Mouse (Mus musculus) testis, adult 2 months (tissue): ENCODE measurements around the gene Cluap1.

Experiments
- CTCF ChIP-seq: fragments of 200-500 bp; IDR thresholded peaks from 2 replicates; pipeline ENCODE4 v1.5.1; 2012; ENCODE audit warnings: low read depth, mild to moderate bottlenecking, inconsistent platforms, low read length, moderate library complexity; ENCODE audit not compliant: control insufficient read depth, insufficient read depth, insufficient replicate concordance
- POLR2A ChIP-seq: fragments of 200-500 bp; IDR thresholded peaks from 2 replicates; pipeline ENCODE4 v1.6.1; 2012; ENCODE audit warnings: low read depth, mild to moderate bottlenecking, inconsistent platforms, low read length, moderate library complexity; ENCODE audit not compliant: control insufficient read depth

- no peak for TF ChIP-seq CTCF
- peak; percentile 91 for TF ChIP-seq POLR2A
These were observed 36.2 kb upstream of the Cluap1 start, which contains the start of gene Naa60 for GRCm38 (mm10) chr16:3872216-3873047.
